Mouse (Mus musculus) liver, embryonic 12.5 days (tissue): ENCODE results near the gene Sltm. TPM values are rescaled to one million over a fixed set of nuclear protein-coding genes. Genes with fewer than 3 reads are reported as not detected.
A peak's percentile ranks its signal among the peaks of the same experiment; 100 is the strongest.

ENCODE experiments used
- ATAC-seq: fragments of 200-750 bp; cut with Nextera tagmentation; 2 replicates; pipeline ENCODE4 v1.8.0; 2017; ENCODE audit warnings: moderate number of reproducible peaks, mild to moderate bottlenecking, moderate library complexity
- H3K27ac ChIP-seq: fragments of 300-500 bp; sonication (generic); 2 replicates; pipeline ENCODE4 v1.5.1; 2016; ENCODE audit warnings: mild to moderate bottlenecking
- H3K27me3 ChIP-seq: fragments of 300-500 bp; sonication (generic); replicated peaks from 2 replicates; pipeline ENCODE4 v1.6.1; 2016; ENCODE audit warnings: mild to moderate bottlenecking, moderate library complexity
- H3K36me3 ChIP-seq: fragments of 300-500 bp; sonication (generic); 2 replicates; pipeline ENCODE4 v1.6.1; 2016; ENCODE audit warnings: mild to moderate bottlenecking, moderate library complexity
- H3K4me1 ChIP-seq: fragments of 300-500 bp; sonication (generic); 2 replicates; pipeline ENCODE4 v1.6.1; 2016
- H3K4me2 ChIP-seq: fragments of 300-500 bp; sonication (generic); 2 replicates; pipeline ENCODE4 v1.6.1; 2016; ENCODE audit warnings: mild to moderate bottlenecking, moderate library complexity
- H3K4me3 ChIP-seq: fragments of 300-500 bp; sonication (generic); 2 replicates; pipeline ENCODE4 v1.5.1; 2016; ENCODE audit warnings: mild to moderate bottlenecking, moderate library complexity
- H3K9ac ChIP-seq: fragments of 300-500 bp; sonication (generic); 2 replicates; pipeline ENCODE4 v1.6.1; 2016; ENCODE audit warnings: mild to moderate bottlenecking, moderate library complexity
- H3K9me3 ChIP-seq: fragments of 300-500 bp; sonication (generic); replicated peaks from 2 replicates; pipeline ENCODE4 v1.6.1; 2016; ENCODE audit warnings: mild to moderate bottlenecking, moderate library complexity
- WGBS: fragments of 180-500 bp; shearing (Covaris S2); methylation state at CpG from one replicate; pipeline ENCODE4 v1.1.7; 2016; ENCODE audit not compliant: insufficient replicate concordance; 5-methylcytosine and 5-hydroxymethylcytosine counted together
- polyA plus RNA-seq: library from polyadenylated mRNA; unstranded; fragments of >200 nt; fragmentation: Nextera tagmentation; extraction: Ambion mirVana; gene quantifications from 2 replicates; pipeline ENCODE4 v1.2.1, GENCODE M21; 2016

The Sltm gene
- 30.7 and 32.3 TPM in 2 replicates for polyA plus RNA-seq

- under 1% methylated on average over 72 of the region's 75 CpGs for WGBS
Observed at GRCm38 (mm10) chr9:70542305-70543041, at the start of gene Sltm. Gene Sltm (plus strand): TSS chr9:70542754.

DNA sequence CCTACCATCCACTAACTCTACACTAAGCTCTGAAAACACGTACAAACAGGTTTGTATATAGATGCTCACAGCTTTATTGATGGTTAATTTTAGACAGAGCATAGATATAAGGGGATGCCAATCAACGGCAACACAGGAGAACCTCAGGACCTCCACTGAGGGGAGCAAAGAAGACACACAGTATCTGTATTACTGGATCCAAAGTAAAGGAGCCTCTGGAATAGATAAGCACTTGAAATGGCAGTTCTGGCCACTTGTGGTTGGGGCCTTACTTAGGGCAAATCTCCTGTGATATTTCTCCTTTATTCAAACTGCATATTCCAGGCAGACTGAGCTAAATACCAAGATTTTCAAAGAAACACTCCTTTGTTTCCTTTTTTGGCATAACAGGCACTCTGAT is 49.5 kb upstream of the Sltm start:
- Histone ChIP-seq H3K27me3 (no peaks in the 10 kb centered on the region), H3K27ac (no peak overlapping the region; the same call in 1 of the 2 replicates), H3K4me1 (peaks cover 55% of the 10 kb centered on the region), H3K9ac (no peak overlapping the region), H3K4me3 (no peak overlapping the region), H3K36me3 (peaks cover 37% of the 10 kb centered on the region), H3K4me2 (peak overlapping the region; percentile 31), H3K9me3 (no peaks in the 10 kb centered on the region)
- WGBS, result 34% methylated on average over 2 of the region's 2 CpGs
- peak; percentile 76 for ATAC-seq

More at GRCm38 (mm10) chr9:70542305-70543041, at the start of gene Sltm:
- peaks cover 25% of the 10 kb centered on the region for H3K4me1 ChIP-seq
- H3K27ac ChIP-seq, result peak within 1 kb of the TSS; percentile 99
- peaks cover 9% of the 10 kb centered on the region; the same call in 1 of the 2 replicates for H3K36me3 ChIP-seq
- no peaks in the 10 kb centered on the region for H3K9me3 ChIP-seq
- peak within 1 kb of the TSS; percentile 90 for H3K4me3 ChIP-seq
- ATAC-seq, result peak; percentile 93
- H3K4me2 ChIP-seq, result peak within 1 kb of the TSS; percentile 98
- peak within 1 kb of the TSS; percentile 91 for H3K9ac ChIP-seq
- H3K27me3 ChIP-seq, result no peaks in the 10 kb centered on the region

DNA sequence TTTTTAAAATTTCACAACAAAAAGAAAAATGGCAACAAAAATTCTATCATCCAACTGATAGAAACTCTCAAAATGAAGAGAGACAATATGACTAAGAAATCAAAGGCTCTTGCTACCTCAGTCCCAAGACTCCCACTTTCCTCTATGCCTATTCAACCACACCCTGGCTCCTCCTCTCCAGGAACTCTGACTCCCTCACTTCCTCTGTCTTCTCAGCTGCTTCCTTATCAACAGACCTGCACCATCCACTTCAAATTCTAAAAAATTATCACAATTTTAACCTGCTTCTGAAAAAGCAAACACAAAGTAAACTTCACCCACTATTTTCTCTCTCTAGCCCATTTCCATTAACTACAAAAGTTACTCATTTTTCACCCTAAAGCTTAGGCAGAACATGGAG is 45.6 kb upstream of the Sltm start:
- no peak overlapping the region for H3K4me2 ChIP-seq
- H3K27ac ChIP-seq, result peak overlapping the region; percentile 51; the same call in 1 of the 2 replicates

GRCm38 (mm10) chr9:70502284-70503014 is 40.1 kb upstream of the Sltm start:
- Histone ChIP-seq H3K4me3 (peak overlapping the region; percentile 100), H3K36me3 (peaks cover 27% of the 10 kb centered on the region), H3K9me3 (no peaks in the 10 kb centered on the region), H3K27me3 (no peaks in the 10 kb centered on the region; the same call in 1 of the 2 replicates), H3K4me2 (peak overlapping the region; percentile 74), H3K4me1 (peaks cover 39% of the 10 kb centered on the region), H3K27ac (peak overlapping the region; percentile 98), H3K9ac (peak overlapping the region; percentile 99)
- WGBS, result 29% methylated on average over 10 of the region's 10 CpGs
- no peak for ATAC-seq

More for the DNA sequence above, 45.6 kb upstream of the Sltm start:
- H3K9ac ChIP-seq, result no peak overlapping the region
- no peak overlapping the region for H3K4me3 ChIP-seq
- no peaks in the 10 kb centered on the region for H3K9me3 ChIP-seq
- peaks cover 65% of the 10 kb centered on the region for H3K4me1 ChIP-seq
- no peaks in the 10 kb centered on the region for H3K27me3 ChIP-seq
- no peak for ATAC-seq
- H3K36me3 ChIP-seq, result peaks cover 45% of the 10 kb centered on the region

DNA sequence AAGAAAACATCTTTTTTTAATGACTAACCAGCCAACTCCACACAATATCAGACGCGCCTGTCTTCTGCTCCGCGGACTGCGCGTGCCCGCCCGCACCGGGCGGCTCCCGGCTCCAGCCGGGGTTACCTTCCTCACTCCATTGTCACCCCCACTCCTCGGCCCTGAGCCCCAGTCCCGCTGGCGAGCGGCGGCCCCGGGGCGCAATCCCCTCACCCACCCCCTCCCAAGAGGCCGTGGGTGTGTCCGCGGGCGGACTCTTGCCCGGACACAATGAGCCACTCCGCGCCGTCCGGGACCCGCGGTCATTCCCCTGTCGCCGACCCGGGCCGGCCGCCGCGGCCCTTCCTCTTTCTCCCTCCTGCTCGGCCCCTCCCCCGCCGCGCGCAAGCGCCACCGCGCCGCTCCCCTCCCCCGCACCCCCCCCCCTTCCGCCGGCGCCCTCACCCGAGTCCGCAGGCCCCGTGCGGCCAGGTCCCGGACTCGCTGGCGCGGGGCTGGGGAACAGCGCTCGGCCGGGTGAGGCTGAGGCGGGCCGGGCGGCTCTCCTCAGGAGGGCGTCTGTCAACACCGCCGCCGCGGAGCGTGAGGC is 39.4 kb upstream of the Sltm start:
- Histone ChIP-seq H3K27me3 (no peaks in the 10 kb centered on the region; the same call in 1 of the 2 replicates), H3K9ac (peak overlapping the region; percentile 99), H3K4me3 (peak overlapping the region; percentile 100), H3K4me2 (peak overlapping the region; percentile 74), H3K9me3 (no peaks in the 10 kb centered on the region), H3K27ac (peak overlapping the region; percentile 98), H3K4me1 (peaks cover 35% of the 10 kb centered on the region), H3K36me3 (peaks cover 23% of the 10 kb centered on the region)
- 1% methylated on average over 49 of the region's 70 CpGs for WGBS
- ATAC-seq, result peak; percentile 84

GRCm38 (mm10) chr9:70503626-70504041 is 38.9 kb upstream of the Sltm start, which contains the start of gene Rnf111:
Gene Rnf111 (minus strand): TSS chr9:70503725.
- peak within 1 kb of the TSS; percentile 100 for H3K4me3 ChIP-seq
- peak within 1 kb of the TSS; percentile 99 for H3K9ac ChIP-seq
- H3K36me3 ChIP-seq, result peaks cover 17% of the 10 kb centered on the region
- peak; percentile 94 for ATAC-seq
- H3K4me2 ChIP-seq, result peak within 1 kb of the TSS; percentile 74
- 0% methylated on average over 44 of the region's 45 CpGs for WGBS
- no peaks in the 10 kb centered on the region for H3K9me3 ChIP-seq
- H3K4me1 ChIP-seq, result peaks cover 29% of the 10 kb centered on the region
- peak within 1 kb of the TSS; percentile 98 for H3K27ac ChIP-seq
- H3K27me3 ChIP-seq, result no peaks in the 10 kb centered on the region; the same call in 1 of the 2 replicates

DNA sequence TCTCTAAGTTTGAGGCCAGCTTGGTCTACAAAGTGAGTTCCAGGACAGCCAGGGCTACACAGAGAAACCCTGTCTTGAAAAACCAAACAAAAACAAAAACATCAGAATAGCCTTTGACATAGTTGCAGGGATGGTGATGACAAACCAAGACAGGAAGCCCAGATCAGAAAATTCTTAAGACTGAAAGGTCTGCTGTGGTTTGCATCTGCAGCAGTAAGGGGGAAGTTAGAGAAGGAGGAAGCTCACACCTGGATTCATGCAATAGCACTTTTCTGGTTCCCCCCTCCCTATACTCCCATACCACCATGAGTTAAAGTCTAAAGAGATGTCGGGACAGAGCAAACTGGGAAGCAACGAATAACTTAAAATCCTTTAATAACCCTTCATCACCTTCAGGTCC is 36.4 kb upstream of the Sltm start:
- H3K4me2 ChIP-seq, result no peak overlapping the region
- peaks cover 34% of the 10 kb centered on the region for H3K4me1 ChIP-seq
- no peak overlapping the region for H3K9ac ChIP-seq
- peaks cover 4% of the 10 kb centered on the region; the same call in 1 of the 2 replicates for H3K36me3 ChIP-seq
- H3K4me3 ChIP-seq, result no peak overlapping the region
- WGBS, result 51% methylated on average over 2 of the region's 2 CpGs
- no peaks in the 10 kb centered on the region; the same call in 1 of the 2 replicates for H3K27me3 ChIP-seq
- ATAC-seq, result no peak
- no peak overlapping the region for H3K27ac ChIP-seq
- no peaks in the 10 kb centered on the region for H3K9me3 ChIP-seq

DNA sequence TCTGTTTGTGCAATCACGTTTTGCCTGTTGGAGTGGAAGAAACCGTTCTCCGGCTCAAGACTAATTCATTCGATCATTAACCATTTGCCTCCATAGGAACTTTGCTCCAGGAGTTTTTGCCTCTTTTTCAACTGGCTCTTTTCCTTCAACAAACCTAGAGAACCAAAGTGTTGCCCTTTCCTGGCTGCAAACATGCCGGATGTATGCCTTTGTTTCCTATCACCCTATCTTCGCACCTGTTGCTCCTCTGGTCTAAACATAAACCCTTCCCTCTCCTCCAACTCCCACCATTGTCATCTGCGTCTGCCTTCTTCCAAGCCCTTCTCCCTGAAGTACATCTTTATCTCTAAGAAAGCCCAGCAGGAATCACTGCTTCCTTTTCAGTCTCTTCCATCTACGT is 35.8 kb upstream of the Sltm start:
- H3K9me3 ChIP-seq, result no peaks in the 10 kb centered on the region

DNA sequence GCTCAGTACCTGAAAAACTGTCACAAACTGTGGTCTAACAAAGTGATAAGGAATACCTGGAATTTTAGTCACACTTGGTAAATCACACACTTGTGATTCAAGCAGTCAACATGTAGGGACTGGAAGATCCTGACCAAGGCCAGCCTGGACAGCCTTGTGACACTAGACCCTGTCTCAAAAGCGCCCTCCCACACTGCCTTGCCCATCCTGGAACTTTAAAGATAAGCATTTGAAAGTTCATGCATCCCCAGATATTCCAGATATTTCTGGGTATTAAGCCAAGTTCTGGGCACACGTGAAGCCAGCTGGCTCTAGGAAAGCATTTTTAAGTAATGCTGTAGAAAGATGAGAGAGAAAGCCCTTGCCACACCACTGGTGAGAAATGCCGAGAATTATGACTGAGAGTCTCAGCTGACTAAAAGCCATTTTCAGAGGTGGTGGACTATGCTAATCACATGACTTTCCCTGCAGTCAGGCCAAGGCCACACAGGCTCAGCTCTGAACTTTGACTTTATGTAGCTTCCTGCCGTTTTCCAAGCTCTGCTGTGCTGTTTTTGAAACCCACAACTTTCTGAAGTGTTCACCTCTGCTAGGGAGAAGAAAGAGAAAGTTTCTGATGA is 32.5 kb upstream of the Sltm start:
- peaks cover 10% of the 10 kb centered on the region; the same call in 1 of the 2 replicates for H3K4me1 ChIP-seq
- no peaks in the 10 kb centered on the region for H3K9me3 ChIP-seq
- 55% methylated on average over 4 of the region's 4 CpGs for WGBS
- no peak overlapping the region for H3K4me3 ChIP-seq
- no peak overlapping the region for H3K27ac ChIP-seq
- H3K36me3 ChIP-seq, result no peaks in the 10 kb centered on the region
- H3K9ac ChIP-seq, result no peak overlapping the region
- no peaks in the 10 kb centered on the region; the same call in 1 of the 2 replicates for H3K27me3 ChIP-seq
- H3K4me2 ChIP-seq, result no peak overlapping the region
- no peak for ATAC-seq

More for the DNA sequence above, 35.8 kb upstream of the Sltm start:
- Histone ChIP-seq H3K4me1 (peaks cover 28% of the 10 kb centered on the region), H3K4me3 (no peak overlapping the region), H3K27ac (no peak overlapping the region), H3K9ac (no peak overlapping the region), H3K4me2 (no peak overlapping the region), H3K27me3 (no peaks in the 10 kb centered on the region; the same call in 1 of the 2 replicates), H3K36me3 (no peaks in the 10 kb centered on the region)
- 67% methylated on average over 8 of the region's 8 CpGs for WGBS
- ATAC-seq, result no peak

- Histone ChIP-seq H3K27ac (no peak overlapping the region), H3K27me3 (no peaks in the 10 kb centered on the region; the same call in 1 of the 2 replicates), H3K4me2 (no peak overlapping the region), H3K9me3 (no peaks in the 10 kb centered on the region), H3K4me3 (no peak overlapping the region), H3K9ac (no peak overlapping the region), H3K4me1 (peaks cover 10% of the 10 kb centered on the region; the same call in 1 of the 2 replicates), H3K36me3 (no peaks in the 10 kb centered on the region)
- 52% methylated on average over 10 of the region's 10 CpGs for WGBS
- ATAC-seq, result no peak
Observed at GRCm38 (mm10) chr9:70510998-70511583, 31.5 kb upstream of the Sltm start.

GRCm38 (mm10) chr9:70511681-70512080 is 30.9 kb upstream of the Sltm start:
- no peak overlapping the region for H3K4me3 ChIP-seq
- 57% methylated on average over 7 of the region's 7 CpGs for WGBS
- H3K9ac ChIP-seq, result no peak overlapping the region
- no peaks in the 10 kb centered on the region; the same call in 1 of the 2 replicates for H3K27me3 ChIP-seq
- peaks cover 10% of the 10 kb centered on the region; the same call in 1 of the 2 replicates for H3K4me1 ChIP-seq
- ATAC-seq, result no peak
- H3K36me3 ChIP-seq, result no peaks in the 10 kb centered on the region
- H3K9me3 ChIP-seq, result no peaks in the 10 kb centered on the region
- H3K4me2 ChIP-seq, result no peak overlapping the region
- H3K27ac ChIP-seq, result no peak overlapping the region
